Mouse (Mus musculus): ENCODE results near the gene Usp19.

The Usp19 gene

DNA sequence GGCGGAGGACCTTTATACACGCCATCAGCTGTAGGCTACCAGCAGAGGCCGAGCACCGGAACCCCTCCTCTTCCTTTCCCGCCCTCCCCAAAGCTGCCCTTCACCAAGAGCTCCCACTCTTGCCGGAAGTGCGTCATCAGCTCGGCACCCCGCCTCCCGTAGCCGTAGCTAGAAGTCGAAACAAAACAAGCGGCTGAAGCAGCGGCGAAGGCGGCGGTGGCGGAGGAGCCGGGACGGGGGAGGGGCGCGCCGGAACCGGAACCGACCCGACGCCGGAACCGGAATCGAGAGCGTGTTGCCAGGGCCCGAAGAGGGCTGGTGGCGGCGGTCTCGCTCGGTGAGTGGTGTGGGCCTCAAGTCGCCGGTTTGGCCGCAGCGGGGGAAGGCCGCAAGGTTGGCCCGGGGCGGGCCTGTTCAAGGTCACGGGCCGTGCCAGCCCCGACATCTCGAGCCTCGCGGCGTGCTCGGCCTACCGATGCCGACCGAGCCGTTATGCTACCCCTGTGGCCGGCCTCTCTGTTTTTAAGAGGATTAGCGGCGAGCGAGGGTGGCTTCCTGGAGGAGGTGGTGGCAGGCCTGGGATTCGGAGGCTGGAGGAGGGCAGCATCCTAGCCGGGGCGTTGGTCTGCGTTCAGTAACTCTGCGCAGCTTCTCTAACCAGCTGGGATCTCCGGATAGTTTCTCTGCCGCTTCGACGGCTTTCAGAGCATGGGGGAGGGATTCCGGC, at the start of gene Usp19:
Gene Usp19 (plus strand): TSS at position 44 of the 727 bp plus-strand sequence.
- peak; percentile 93 for DNase-seq

DNA sequence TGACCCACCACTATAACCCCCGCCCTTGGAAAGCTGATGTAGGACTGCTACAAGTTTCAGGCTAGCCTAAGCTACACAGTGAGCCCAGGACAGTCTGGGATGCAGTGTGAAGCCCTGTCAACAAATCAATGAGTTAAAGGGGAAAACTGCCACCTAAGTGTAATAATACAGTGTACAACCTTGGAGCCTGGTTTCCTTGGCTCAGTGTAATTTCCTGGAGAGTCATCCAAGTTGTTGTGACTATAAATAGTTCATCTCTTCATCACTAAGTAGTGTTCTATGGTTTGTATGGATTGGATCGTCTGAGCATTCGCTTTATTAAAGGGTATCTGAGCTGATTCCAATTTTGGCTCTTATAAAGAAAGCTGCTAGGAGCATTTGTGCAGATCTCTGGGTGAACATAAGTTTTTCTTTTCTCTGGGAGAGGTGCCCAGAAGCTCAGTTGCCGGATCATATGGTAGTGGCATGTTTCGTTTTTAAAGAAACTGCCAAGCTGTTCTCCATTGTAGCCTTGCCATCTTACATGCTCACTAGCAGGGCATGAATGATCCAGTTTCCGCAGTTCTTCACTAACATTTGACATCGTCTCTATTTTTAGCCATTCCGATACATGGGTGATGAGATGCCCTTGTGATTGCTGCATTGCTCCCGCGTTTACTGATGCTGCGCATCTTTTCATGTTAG, 49.0 kb upstream of the Usp19 start:
- no peak for DNase-seq

DNA sequence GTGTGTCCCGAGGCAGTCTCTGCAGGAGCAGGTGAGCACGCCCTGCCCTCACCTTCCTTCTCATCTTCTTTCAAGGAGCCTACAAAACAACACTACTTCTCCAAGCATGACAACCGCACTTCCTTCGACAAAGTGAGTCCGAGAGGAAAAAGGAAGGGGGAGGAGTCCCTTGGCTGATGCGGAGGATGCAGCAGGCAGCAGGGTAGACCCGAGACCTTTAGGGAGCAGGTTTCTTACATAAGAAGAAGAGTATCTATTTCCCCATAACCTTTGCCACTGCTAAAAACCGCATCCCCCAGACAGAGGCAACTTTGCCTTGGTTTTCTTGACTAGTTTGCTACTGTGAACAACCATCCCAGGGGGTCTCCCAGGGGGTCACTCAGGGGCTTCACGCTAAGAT, 45.3 kb upstream of the Usp19 start:
- no peak for DNase-seq

DNA sequence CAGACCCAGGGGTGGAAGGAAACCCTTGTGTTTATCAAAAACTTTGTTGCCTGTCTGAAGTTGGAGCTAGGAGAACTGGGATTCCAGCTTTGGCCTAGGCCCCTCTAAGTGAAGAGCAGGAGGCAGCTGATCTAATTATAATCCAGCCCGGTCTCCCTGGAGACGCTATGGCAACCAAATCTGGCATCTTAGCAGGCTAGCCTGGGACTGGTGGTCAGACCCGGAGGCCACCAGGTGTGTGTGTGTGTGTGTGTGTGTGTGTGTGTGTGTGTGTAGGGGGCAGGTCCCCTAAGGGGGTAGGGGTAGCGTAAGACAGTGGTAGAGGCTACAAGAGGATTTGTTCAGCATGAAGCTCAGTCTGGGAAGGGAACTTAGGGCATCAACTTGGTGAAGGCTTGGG, 40.5 kb upstream of the Usp19 start:
- DNase-seq: no peak

DNA sequence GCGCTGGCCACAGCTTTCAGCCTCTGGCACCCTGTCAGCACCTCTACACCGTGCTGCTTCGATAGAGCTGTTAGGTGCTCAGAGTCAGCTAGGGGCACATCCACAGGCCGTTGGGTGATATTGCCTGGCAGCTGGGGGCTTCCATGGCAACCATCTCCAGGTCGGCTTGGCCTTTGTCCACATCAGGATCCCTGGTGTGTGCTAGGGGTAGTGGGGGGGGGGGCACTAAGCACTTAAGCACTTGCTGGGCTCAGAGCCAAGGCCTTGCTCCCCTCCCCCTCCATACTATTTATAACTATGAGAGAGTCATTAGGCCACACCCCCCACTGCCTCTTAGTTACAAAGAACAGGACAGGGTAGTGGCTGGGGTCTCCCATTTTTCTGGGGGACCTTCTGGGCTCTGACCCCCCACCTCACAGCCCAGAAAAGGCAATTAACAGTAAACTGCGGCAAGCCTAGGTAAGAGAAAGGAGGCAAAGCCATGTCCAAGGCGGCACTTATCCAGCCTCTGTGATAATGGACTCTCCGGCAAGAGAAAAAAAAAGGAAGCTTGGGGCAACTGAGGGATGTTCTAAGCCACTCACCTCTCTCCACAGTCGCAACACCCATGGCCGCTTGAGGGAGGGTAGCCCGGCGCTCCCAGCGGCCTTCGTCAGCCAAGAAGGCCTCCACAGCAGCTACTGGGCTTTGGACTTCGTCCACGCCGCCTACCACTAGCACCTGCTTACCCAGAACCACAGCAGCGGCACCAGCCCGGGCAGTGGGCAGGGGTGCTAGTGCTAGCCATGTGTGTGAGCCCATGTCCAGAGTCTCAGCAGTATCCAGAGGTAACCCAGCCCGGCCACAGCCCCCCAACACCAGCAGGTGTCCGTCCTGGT, 39.9 kb upstream of the Usp19 start:
- no peak for DNase-seq

DNA sequence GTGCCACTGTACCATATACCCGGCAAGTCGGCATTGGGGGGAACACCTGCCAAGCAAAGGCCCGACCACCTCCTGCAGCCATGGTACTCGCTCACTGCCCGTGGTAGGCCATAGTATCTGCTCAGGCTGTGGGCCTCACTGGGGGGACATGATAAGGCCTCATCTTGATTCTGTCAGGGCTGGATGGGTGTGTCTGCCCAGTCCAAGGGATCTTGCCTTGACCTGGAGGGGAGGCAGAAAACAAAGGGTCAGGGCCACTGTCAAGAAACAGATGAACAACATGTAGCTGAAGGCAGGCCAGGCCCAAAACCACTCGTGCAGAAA, 39.3 kb upstream of the Usp19 start:
- DNase-seq: no peak

DNA sequence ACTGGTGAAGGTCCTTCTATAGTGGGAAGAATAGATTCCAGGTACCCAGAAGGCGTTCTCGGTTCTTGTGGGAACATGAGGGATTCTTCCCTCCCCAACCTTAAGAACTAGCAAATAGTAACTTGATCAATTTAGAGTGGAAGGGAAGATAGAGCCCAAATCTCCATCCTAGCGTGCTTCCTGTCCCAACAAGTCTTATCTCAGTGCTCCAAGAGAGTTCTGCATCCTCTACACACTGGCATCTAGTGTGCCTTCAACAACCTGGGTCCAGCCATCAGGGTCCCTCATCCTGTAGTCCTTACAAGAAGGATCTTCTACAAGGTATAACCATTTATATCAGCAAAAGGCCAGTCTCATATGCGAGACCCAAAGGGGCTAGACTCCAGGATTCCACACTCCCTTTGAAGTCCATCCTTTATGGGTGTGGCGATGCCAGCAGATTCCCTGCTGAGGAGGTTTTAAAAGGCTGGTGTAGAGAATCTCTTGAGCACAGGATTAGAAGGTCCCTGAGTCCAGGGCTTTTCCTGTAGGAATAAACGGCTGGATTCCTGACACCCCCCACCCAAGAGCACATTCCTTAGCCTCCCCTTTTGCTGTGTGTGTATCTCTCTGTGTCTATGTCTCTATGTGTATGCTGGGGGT, 38.8 kb upstream of the Usp19 start:
- DNase-seq: no peak

DNA sequence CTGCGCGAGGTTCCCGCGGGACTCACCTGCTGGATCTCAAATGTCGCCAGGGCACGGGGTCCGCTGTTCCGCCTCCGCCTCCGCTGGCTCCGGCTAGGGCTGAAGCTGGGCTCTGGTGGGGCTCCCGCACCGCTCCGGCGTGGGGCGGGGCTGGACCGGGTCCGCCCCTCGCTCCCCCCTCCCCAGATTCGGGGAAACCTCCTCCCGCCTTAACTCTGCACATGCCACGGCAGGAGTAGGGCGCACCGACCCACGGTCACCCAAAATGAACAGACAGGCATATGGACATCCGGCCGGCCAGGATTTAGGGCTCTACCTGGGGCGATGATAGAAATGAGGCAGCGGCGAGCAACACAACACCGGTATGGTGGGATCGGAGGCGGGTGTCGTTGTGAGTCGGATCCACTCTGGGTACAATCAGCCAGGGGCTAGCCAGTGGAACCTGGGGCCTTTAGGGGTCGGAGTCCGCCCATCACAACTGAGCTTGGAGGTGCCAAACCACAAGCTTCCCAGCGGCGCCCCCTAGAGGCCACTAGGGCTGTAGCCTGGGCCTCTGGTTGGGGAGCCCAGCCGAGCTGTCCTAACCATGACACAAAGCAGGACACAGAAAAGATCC, 38.0 kb upstream of the Usp19 start:
- peak; percentile 93 for DNase-seq

DNA sequence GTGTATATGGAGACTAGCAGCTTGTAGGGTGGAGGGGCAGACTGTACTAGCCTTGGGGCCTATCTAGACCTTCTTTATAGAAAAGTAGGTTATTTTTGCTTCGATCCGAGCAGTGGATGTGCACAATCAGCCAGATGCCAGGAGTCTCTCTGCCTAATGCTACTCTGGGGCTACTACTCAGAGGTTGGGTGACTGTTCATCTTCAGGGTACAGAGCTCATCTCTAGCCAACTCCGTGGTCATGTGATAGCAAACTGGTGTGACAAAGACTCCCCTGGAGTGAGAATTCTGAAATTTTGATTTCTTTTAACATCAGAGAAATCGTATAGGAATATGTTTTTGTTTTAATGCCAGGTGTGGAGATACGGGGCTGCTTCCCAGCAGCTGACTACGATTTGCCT, 37.5 kb upstream of the Usp19 start:
- DNase-seq: no peak

DNA sequence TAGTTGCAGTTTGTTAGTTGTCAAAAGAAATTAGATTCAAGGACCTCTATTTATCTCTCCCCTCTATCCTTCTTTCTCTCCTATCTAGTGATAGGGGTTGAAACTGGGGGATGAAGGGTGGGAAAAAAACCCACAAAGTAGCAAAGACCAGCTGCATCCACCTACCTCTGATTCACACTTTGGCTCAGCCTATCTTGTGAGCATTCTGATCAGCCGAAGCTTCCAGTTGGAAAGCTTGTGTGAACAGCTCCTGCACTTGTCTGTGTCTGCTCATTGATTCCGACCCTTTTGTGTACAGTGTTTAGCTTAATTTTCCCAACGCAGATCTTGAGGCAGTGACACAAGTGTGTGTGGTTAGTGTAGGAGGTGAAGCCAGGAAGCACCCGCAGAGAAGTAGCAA, 36.9 kb upstream of the Usp19 start:
- DNase-seq: no peak

DNA sequence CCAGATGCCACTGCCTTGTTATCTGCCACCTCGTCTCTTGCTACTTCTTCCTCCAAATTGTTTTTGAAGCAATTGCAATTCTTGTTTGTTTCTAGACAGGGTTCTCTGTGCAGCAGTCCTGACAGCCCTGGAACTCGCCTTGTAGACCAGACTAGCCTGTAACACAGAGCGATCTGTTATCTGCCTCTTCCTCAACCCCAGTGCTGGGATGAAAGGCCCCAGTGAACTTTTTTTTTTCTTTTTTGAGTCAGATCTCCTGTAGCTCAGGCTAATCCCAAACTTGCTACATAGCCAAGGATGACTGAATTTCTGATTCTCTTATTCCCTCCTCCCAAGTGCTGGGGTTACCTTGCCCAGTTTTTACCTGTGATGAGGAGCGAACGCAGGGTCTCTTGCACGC, 36.0 kb upstream of the Usp19 start:
- DNase-seq: no peak

DNA sequence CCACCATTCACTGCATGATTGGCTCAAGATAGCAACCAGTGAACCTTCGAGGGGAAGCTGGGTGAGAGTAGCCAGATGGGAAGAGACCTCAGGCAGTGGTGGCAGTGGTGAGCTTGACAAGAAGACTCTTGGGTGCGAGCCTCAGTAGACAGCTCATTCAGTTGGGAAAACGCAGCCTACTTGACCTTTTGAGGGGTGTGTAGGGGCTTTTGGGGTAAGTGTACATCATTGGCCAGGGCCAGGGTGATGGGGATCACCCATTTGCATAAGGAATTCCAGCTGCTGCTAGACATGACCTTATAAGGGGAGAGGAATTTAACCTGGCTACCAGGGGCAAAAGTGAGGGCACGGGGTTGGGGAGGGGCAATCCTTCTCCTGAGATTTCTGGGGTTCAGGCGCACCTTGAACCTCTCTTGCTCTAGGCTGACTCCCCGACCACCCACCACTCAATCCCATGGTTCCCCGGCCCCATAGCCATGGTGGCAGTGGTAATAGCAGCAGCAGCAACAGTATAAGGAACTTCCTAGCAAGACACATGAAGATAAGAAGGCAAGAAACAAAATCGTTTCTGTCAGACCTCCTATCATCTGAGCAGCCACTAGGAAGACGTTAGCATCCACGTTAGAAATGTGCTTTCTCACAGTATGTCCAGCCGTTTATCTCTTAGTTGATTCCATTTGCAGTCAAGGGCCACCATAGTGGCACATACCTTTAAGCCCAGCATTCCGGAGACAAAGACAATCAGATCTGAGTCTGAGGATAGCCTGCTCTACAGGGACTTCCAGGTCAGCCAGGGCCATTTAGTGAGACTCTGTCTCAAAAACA, 34.4 kb upstream of the Usp19 start:
- DNase-seq: no peak

DNA sequence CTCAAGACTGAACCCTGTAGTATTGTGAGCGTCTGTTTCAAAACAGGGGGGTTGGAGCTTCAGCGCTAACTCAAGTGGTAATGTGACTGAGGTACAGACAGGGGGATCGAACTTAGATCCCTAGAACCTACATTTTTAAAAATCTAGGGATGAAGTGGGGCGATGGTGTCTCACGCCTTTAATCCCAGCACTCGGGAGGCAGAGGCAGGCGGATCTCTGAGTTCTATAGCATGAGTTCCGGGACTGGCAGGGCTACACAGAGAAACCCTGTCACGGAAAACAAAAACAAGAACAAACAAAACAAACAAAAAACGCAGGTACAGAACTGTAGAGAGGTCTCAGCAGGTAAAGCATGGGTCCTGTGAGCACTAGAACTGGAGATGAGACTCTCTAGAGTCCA, 33.4 kb upstream of the Usp19 start:
- no peak for DNase-seq

DNA sequence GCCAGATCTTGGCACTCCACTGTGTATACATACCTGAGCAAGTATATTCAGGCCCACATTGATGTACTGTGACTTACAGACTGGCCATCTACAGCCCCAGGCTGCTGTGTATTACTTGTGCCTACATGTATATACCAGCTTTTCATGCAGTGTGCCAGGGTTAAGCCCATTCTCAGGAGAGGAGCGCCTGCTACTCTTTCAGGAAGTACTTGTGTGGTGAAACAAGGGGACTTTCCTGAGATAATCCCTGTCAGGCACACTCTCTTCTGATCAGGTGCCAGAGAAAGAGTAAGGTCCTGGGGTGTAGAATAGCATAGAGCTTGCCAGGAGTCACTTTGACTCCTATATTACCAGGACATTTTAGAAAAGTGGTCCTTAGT, 30.5 kb upstream of the Usp19 start:
- no peak for DNase-seq

DNA sequence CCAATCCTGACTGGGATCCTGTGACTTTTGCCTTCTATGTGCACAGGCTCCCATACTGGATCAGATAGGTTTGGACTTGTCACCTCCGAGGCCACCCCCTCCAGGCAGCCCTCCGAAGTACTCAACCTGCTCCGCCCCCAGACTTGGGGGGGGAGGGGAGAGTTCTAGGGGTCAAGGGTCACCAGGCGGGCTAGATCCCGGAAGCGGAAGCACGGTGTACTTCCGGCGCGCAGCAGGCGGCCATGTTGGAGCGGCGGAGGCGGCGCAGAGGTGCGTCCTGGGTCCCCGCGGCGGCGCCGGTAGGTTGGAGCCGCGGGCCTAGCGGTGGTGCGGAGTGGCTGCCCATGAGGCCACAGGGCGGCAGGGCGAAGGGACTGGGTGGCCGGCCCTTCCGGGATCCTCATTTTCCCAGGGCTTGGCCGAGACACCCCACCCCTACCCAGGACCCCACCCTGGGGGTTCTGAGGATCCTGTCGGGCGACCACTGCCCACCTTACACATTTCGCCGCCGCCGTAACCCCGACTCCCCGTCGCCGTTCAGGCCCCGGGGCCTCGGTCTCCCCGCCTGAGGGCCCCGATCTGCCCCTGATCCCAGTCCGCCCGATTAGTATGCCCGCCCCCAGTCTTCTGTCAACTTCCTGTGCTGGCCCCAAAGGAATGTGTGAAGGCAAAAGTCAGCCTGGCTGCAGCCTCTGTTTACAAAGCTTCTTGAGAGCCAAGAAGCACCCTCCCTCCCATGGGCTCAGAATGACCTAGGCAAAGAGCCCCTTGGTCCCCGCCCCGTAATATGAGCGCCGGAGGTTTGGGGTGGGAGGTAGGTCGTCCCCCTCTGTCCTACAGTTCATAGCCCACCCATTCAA, 29.9 kb upstream of the Usp19 start, which contains the start of gene Ccdc71:
Gene Ccdc71 (plus strand): TSS at position 209 of the 860 bp plus-strand sequence.
- peak; percentile 86 for DNase-seq

DNA sequence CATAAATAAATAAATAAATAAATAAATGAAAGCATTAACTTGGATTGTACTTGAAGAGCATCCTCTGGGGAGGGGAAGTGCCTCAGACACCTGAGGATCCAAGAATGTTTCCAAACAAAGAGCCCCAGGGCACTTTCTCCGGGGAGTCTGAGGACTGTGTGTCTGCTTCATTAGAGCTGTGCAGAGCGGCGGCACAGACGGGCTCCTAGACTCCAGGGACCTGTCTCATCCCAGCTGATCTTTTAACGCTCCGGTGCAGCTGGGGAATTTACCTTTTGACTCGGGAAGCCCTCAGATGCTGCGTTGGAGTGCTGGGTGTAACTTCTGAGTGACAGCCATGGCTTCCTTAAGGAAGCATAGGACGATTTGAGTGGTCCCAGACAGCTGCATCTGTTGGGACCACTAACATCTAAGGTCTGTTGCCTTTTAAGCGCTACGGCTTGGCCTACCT, 29.2 kb upstream of the Usp19 start, which contains the start of gene Klhdc8b:
Gene Klhdc8b (minus strand): TSS at position 401 of the 451 bp plus-strand sequence.
- no peak for DNase-seq

DNA sequence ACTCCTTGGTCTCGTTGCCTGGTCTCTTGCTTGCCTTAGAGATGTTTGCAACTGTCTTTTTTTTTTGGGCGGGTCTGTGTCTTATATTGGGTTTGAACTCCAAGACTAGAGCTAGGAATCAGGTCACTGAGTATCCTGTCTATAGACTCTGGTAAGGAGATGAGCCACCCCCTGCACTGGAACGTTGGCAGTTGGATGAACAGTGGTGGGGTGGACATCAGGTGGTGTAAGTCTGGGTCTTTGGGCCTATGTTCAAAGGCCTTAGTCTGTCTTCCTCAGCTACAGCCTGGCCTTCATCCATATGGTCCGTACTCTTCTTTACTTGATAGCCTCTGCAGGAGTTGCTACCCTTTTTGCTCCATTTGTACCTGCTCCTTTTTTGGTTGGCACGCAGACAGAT, 28.7 kb upstream of the Usp19 start:
- DNase-seq: no peak

DNA sequence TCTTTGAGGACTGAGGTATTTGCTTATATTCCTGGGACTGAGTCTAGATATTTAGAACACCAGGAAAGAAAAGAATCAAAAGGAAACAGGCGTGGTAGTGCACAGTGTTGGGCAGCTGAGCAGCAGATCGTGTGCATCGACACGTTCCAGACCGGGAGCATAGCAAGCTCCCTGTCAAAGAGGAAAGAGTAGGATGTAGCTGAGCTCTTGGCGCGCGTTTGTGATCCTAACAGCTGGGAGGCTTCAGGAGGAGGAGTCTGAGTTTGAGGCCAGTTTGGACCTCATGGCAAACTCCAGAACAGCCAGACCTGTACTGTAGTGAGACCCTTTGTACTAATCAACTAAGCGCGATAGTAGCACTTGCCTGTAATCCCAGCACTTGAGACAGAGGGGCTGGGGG, 28.2 kb upstream of the Usp19 start:
- no peak for DNase-seq

DNA sequence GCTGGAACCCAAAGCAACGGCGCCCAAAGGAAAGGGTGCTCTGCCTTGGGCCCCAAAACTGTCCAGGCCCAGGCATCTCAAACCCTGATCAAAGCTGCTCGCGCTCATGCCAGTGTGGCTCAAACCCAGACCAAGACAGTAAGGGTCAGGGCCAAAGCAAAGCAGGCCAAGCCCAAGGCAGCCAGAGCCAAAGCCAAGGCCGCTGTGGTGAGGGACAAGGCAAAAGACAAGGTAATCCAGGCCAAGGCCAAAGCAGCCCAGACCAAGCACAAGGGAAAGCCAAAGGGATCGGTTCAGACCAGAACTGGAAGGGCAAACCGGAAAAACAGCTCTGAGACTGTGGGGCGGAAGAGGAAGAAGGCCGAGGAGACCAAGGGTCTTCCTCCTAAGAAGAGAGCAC, 26.7 kb upstream of the Usp19 start:
- no peak for DNase-seq

DNA sequence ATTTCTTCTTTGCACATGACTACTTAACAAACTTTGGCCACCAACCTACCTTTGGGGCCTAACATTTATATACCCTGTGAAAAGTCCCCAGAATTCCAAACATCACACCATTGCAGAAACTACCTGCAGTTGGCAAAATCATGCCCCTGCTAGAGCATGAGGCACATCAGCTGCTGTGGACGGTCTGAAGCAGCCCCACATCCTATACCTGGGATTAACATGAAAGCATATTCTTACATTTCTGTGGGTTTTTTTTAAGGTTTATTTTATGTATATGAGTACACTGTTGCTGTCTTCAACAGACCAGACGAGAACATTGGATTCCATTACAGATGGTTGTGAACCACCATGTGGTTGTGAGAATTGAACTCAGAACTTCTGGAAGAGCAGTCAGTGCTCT, 24.2 kb upstream of the Usp19 start:
- DNase-seq: no peak

DNA sequence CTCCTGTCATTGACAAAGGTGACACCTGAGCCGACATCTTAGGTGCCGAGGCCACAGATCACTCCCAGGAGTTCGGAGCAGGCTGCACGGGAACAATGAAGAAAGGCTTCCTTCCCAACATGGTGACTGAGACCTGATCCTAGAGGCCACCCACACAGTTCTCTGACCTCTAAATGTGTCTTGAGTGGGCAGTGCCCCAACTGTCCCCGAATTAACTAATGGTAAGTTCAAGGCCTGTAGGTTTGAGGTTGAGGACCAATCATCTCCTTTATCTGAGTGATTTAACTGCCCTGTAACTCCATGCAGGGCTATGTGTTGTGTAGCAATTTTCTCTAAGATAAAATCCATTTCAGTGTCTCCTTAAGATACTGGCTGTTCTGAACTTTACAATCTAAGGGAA, 21.0 kb upstream of the Usp19 start:
- DNase-seq: no peak

All from cerebellum, adult 8-10 months (tissue).